Mouse (Mus musculus): ENCODE results near the gene Abcf3. TPM values are rescaled to one million over a fixed set of nuclear protein-coding genes. Genes with fewer than 3 reads are reported as not detected.

The Abcf3 gene
- polyA plus RNA-seq (2012; rRNA removed), result 68.0 and 74.3 TPM in 2 replicates

DNA sequence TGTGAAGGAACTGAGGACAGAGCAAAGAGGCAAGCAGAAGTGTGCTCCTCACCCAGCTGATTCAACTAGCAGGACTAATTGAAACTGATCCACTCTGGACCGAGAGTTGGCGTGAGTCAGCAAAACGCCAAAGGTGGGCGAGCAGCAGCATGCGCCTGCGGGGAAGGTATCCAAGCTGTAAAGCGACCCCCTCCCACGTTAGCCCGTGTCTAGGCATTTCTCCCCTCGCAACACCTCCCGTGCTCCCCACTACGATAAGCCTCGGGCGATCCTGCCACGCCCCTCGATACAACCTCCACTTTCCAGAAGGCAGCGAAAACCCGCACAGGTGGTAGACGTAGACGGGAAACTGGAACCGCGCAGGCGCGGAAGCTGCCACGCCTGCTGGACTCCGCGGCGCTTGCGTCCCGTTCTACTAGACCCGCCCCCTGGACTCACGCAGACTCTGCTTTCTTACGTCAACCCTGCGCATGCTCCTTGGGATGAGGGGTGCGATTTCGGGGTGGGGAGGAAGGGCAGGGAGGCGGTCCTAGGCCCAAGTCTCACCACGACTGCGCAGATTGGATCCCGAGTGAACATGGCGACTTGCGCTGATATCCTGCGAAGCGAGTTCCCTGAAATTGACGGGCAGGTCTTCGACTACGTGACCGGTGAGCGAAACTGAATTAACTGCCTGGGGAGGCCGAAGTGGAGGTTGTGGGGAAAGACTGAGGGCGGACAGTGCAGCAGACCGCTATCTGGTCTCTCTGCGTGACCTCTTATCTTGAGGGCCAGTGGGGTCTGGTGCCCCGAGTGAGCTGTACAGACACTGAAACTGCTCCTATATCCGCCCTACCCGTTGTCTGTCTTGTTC lies at the start of gene Abcf3:
TSS of gene Abcf3 (plus strand) at position 482 of the 853 bp plus-strand sequence.

DNA sequence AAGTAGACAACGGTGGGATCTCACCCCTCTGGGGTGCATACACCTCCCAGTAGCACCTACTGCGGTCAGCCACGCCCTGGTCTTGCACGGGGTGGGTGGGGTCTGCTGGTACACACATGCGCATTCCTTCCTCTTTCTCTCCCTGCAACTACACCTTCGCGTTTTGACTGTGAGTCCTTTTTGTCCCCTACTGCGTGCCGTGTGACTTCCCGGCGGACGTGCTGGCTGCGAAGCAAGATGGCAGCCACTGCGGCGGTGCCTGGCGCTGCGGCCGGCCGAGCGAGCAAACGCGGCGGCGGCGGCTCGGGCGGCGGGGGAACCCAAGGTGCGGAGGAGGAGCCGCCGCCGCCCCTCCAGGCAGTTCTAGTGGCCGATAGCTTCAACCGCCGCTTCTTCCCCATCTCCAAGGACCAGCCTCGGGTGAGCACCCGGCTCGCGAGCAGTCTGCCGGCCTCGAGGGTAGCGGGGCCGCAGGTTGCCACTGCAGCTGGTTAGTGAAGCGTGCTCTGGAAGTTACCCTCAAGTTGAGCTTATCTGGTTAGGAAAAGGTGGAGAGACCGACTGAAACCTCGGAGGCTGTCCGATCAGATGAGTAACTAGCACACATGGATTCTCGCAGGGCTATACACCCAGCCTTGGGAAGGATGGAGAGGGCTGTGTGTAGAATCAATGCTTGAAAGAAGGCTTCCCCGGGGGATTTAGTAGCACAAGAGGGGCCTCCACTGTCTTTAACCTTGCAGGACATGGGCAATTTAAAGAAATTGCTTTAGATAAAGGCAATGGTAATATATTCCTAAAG lies 49.5 kb upstream of the Abcf3 start, which contains the start of gene Eif2b5:
TSS of gene Eif2b5 (plus strand) at position 141 of the 799 bp plus-strand sequence.

DNA sequence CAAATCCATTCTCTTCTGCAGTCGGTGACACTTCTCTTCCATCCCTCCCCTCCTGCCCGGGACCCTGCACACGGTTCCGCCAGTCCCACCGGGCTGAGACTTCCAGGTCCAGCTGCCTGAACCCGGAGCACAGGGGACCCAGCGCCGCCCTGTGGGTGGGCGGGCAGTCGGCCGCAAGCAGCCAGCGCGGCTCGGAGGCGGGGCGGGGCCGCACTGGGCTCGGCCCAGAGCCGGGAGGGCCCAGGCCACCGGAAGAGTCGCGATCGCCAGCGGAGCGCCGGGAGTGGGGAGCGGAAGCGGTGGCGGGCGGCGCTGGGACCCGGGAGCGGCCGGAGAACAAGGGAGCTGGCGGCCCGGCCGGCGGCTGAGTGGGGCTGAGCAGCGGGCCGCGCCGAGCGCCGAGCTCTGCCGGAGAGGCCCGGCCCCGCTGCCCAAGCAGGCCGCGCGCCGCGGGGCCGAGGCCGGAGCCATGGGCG lies 31.6 kb upstream of the Abcf3 start, which contains the start of gene Dvl3:
TSS of gene Dvl3 (plus strand) at position 257 of the 476 bp plus-strand sequence.

DNA sequence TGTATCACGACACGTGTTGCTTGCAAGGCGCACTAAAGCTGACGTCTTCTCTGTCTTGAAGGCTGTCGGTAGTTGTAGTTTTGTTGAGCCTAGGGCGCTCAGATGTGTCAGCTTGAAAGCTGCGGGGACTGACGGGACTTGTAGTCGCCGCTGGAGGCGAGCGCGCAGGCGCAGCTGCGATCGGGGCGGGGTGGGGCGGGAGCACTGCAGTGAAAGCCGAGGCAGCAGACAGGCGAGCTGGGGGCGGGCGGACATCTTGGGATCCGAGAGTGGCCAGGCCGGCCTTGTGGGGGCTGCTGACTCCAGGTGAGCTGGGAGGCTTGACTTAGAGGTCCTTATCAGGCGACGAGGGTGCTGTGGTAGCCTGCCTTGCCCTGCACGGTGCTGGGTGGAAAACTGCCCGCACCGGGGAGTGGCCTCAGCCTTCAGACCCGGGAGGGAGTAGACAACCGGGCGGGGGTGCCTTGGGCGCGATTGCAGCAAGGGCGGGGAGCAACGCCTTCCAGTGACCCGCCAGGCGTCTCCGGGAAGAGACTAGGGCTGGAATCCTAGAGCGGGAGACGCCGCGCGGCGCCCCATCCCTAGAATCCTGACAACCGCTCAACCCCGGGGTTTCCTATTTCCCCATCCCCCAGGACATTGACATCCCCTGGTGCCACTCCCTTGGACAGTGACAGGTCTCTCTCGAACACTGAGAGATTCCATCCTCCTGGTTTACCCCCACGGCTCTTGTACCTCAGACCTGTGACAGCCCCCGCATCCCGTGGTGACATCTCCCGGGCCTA lies 12.9 kb upstream of the Abcf3 start, which contains the start of gene Ap2m1:
TSS of gene Ap2m1 (plus strand) at position 183 of the 785 bp plus-strand sequence.

DNA sequence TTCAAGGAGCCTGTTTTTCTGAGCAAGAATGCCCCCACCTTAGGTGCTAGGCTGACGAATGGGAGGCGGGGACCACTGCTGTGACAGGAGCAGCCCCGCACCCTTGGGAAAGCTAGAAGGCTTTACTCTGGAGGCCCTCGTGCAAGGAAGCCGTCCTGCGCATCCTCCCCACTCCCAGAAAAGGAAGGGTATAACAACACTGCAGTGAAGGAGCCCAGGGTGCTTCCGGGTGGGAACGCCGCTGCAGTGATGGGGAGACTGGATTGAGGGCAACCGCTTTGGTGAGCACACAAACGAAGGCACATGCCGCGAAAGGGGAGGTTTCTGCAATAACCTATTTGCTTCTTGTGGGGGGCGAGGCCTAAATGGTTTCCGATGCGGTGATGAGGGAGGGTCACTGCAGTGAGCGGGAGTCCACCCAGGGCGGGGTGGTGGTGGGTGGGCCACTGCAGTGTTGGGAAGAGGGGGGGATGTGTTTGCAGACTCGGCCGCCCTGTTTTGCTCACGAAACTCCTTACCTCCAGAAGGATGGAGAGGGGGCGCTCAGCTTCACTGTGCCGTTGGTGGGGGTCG lies 41.1 kb downstream of the Abcf3 start, which contains the start of gene Vwa5b2:
TSS of gene Vwa5b2 (plus strand) at position 106 of the 573 bp plus-strand sequence.

Other genes with a start within 250 kb of the Abcf3 start
- gene Parl, start 246.2 kb upstream of the Abcf3 start, polyA plus RNA-seq (2012; rRNA removed), result 65.5 and 68.5 TPM in 2 replicates
- 0.02 and 0.03 TPM in 2 replicates for gene Cyp2ab1, start 223.2 kb upstream of the Abcf3 start, polyA plus RNA-seq (2012; rRNA removed)
- 269 and 286 TPM in 2 replicates for gene Abcc5, start 122.2 kb upstream of the Abcf3 start, polyA plus RNA-seq (2012; rRNA removed)
- 50.9 and 53.0 TPM in 2 replicates for gene Eif2b5, start 49.8 kb upstream of the Abcf3 start, polyA plus RNA-seq (2012; rRNA removed)
- 81.3 and 94.9 TPM in 2 replicates for gene Dvl3, start 31.6 kb upstream of the Abcf3 start, polyA plus RNA-seq (2012; rRNA removed)
- gene Ap2m1, start 13.1 kb upstream of the Abcf3 start, polyA plus RNA-seq (2012; rRNA removed), result 996 and 1,020 TPM in 2 replicates
- gene Vwa5b2, start 40.9 kb downstream of the Abcf3 start, polyA plus RNA-seq (2012; rRNA removed), result 29.8 and 35.2 TPM in 2 replicates
- 11.8 and 12.3 TPM in 2 replicates for gene Eef1akmt4, start 63.0 kb downstream of the Abcf3 start, polyA plus RNA-seq (2012; rRNA removed)
- gene Gm49333, start 63.0 kb downstream of the Abcf3 start, polyA plus RNA-seq (2012; rRNA removed), result 0.06 TPM in 1 of 2 replicates, not detected in the other
- 27.2 and 27.6 TPM in 2 replicates for gene Alg3, start 63.2 kb downstream of the Abcf3 start, polyA plus RNA-seq (2012; rRNA removed)
- gene Camk2n2, start 72.7 kb downstream of the Abcf3 start, polyA plus RNA-seq (2012; rRNA removed), result 65.1 and 66.7 TPM in 2 replicates
- gene Ece2, start 81.3 kb downstream of the Abcf3 start, polyA plus RNA-seq (2012; rRNA removed), result 29.3 and 32.5 TPM in 2 replicates
- 219 and 227 TPM in 2 replicates for gene Psmd2, start 103.1 kb downstream of the Abcf3 start, polyA plus RNA-seq (2012; rRNA removed)
- 245 and 252 TPM in 2 replicates for gene Eif4g1, start 119.7 kb downstream of the Abcf3 start, polyA plus RNA-seq (2012; rRNA removed)
- gene Fam131a, start 144.7 kb downstream of the Abcf3 start, polyA plus RNA-seq (2012; rRNA removed), result 44.1 and 52.6 TPM in 2 replicates
- 67.8 and 68.8 TPM in 2 replicates for gene Polr2h, start 169.1 kb downstream of the Abcf3 start, polyA plus RNA-seq (2012; rRNA removed)
- 80.5 and 93.6 TPM in 2 replicates for gene Clcn2, start 169.2 kb downstream of the Abcf3 start, polyA plus RNA-seq (2012; rRNA removed)
- gene Chrd, start 184.6 kb downstream of the Abcf3 start, polyA plus RNA-seq (2012; rRNA removed), result 24.7 and 29.3 TPM in 2 replicates
- gene Thpo, start 185.9 kb downstream of the Abcf3 start, polyA plus RNA-seq (2012; rRNA removed), result 3.2 and 3.3 TPM in 2 replicates

All from central nervous system, embryonic 14 days (tissue).